Mouse (Mus musculus) MEL (cell line): ENCODE measurements around the gene Foxe3.

Experiments used
- CTCF ChIP-seq, 3 experiments: IDR thresholded peaks in 2 of 3; conservative IDR thresholded peaks in 1 of 3; 2 replicates each; pipeline ENCODE4 v1.5.1; 2011 to 2012; ENCODE audit warnings: low read length in 3 of 3, low read depth in 2 of 3, mild to moderate bottlenecking in 2 of 3, improper control_type of control experiment in 1 of 3, inconsistent platforms in 1 of 3, mixed read lengths in 1 of 3, moderate library complexity in 1 of 3; ENCODE audit not compliant: control insufficient read depth in 1 of 3, insufficient read depth in 1 of 3, poor library complexity in 1 of 3, severe bottlenecking in 1 of 3
- EP300 ChIP-seq, 2 experiments: IDR thresholded peaks; 2 replicates each; pipeline ENCODE4 v1.6.1; 2011; ENCODE audit warnings: improper control_type of control experiment in 2 of 2, low read length in 2 of 2, low read depth in 1 of 2, mild to moderate bottlenecking in 1 of 2
- GATA1 ChIP-seq: IDR thresholded peaks from 2 replicates; pipeline ENCODE4 v1.6.1; 2011; ENCODE audit warnings: low read depth, low read length, improper control_type of control experiment
- JUND ChIP-seq: IDR thresholded peaks from 2 replicates; pipeline ENCODE4 v1.6.1; 2011; ENCODE audit warnings: low read depth, mild to moderate bottlenecking, improper control_type of control experiment, low read length
- MEF2A ChIP-seq: IDR thresholded peaks from 2 replicates; pipeline ENCODE4 v1.6.1; 2014; ENCODE audit warnings: low read depth, mild to moderate bottlenecking, inconsistent platforms, low read length, improper control_type of control experiment; ENCODE audit not compliant: poor library complexity, insufficient replicate concordance, severe bottlenecking; ENCODE audit errors: extremely low read depth
- MXI1 ChIP-seq: IDR thresholded peaks from 2 replicates; pipeline ENCODE4 v1.6.1; 2011; ENCODE audit warnings: mild to moderate bottlenecking, low read depth, low read length, improper control_type of control experiment
- POLR2A ChIP-seq, 2 experiments: IDR thresholded peaks; 2 replicates each; pipeline ENCODE4 v1.6.1; 2011 to 2012; ENCODE audit warnings: low read length in 2 of 2, mild to moderate bottlenecking in 2 of 2, control low read depth in 1 of 2, improper control_type of control experiment in 1 of 2, low read depth in 1 of 2, moderate library complexity in 1 of 2; ENCODE audit not compliant: control insufficient read depth in 1 of 2, insufficient read depth in 1 of 2, poor library complexity in 1 of 2
- SMC3 ChIP-seq: IDR thresholded peaks from 2 replicates; pipeline ENCODE4 v1.6.1; 2011; ENCODE audit warnings: low read depth, low read length, improper control_type of control experiment
- TAL1 ChIP-seq: IDR thresholded peaks from 2 replicates; pipeline ENCODE4 v1.6.1; 2012; ENCODE audit warnings: mild to moderate bottlenecking, inconsistent platforms, low read length, moderate library complexity, mixed read lengths

GRCm38 (mm10) chr4:114905969-114906680 lies 19.7 kb downstream of the Foxe3 start:
- TF ChIP-seq POLR2A (IDR thresholded peaks at IDR 0.05; ENCODE audit: control insufficient read depth in 1 of 2, insufficient read depth in 1 of 2, low read depth in 1 of 2, low read length in 2 of 2, poor library complexity in 1 of 2) = no peak
- TF ChIP-seq CTCF (IDR thresholded peaks at IDR 0.05 in 2 of 3, conservative IDR thresholded peaks at IDR 0.05 in 1 of 3; ENCODE audit: control insufficient read depth in 1 of 3, insufficient read depth in 1 of 3, low read depth in 2 of 3, low read length in 3 of 3, poor library complexity in 1 of 3, severe bottlenecking in 1 of 3) = no peak
- no peak for TF ChIP-seq SMC3
- TF ChIP-seq GATA1 = no peak
- TF ChIP-seq JUND = no peak
- no peak for TF ChIP-seq TAL1
- no peak for TF ChIP-seq MEF2A
- no peak for TF ChIP-seq MXI1
- no peak for TF ChIP-seq EP300 (IDR thresholded peaks at IDR 0.05; ENCODE audit: low read depth in 1 of 2, low read length in 2 of 2)
